Mouse (Mus musculus): Measurements from ENCODE around the gene Rdx. TPM values are rescaled to one million over a fixed set of nuclear protein-coding genes. Genes with fewer than 3 reads are reported as not detected.

The Rdx gene
- polyA plus RNA-seq (2016; fragmentation: Nextera tagmentation; extraction: Ambion mirVana), result 144 TPM in 2 replicates

DNA sequence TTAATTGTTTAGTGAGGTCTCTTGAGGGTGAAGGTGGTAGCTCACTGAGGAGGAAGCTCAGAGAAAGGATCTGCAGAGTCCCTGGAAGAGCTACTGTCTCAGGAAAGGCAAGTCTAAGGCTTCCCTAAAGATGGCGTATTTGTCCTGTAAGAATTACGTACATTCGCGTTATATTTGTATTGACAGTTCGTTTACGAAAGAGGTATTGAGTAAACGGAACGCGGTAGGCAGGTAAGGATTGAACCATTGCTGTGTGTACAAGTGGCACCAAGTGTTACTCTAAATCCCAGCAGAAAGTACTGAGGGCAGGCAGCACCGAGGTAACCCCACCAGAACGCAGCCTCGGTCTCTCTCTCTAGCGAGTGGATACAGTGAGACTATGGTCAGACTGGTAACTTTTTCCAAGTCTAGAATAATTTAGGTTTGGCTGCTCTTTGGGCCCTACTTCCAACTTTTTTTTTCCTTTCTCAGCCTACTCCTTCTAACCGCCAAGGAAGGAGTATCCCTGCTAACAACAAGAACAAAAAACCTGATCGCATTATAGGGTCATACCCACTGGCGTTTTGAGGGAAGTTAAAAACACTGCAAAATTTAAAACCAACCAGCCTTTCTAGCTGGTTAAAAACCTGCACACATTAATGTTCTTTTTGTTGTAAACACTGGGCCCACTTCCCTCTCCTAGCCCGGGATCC is at the start of gene Rdx:
Gene Rdx (plus strand): TSS at position 45 of the 692 bp plus-strand sequence.
- H3K9me3 ChIP-seq, result no peaks in the 10 kb centered on the region
- H3K36me3 ChIP-seq (replicated peaks), result no peaks in the 10 kb centered on the region
- H3K4me3 ChIP-seq, result peak within 1 kb of the TSS; percentile 96
- peaks cover 34% of the 10 kb centered on the region for H3K4me1 ChIP-seq
- DNase-seq (ENCODE audit: low spot score), result peak; percentile 43
- no peaks in the 10 kb centered on the region; the same call in 1 of the 2 replicates for H3K27me3 ChIP-seq (replicated peaks; ENCODE audit: low read depth, poor library complexity, severe bottlenecking)
- H3K27ac ChIP-seq (replicated peaks), result peak within 1 kb of the TSS; percentile 99
- 2% methylated on average over 17 of the region's 17 CpGs for WGBS

DNA sequence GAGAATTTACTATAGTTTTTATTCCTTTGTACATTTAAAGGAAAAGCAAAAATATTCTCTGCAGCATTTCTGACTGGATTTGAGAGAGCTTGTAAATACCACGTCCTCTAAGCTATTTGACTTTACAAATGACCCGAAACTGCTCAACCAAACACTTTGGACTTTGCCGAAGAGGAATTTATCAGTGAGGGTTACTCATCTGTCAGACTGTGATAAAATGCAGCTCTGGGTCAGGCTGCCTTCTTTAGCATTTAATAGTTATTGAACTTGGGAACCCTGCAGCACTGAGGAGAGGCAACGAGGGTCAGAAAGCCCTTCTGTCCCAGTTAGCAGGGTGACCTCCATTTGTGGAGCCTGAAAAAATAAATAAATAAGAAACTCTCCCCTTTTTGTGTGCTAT is 43.5 kb upstream of the Rdx start:
- no peaks in the 10 kb centered on the region for H3K4me1 ChIP-seq
- H3K27ac ChIP-seq (replicated peaks), result no peak overlapping the region
- no peaks in the 10 kb centered on the region for H3K27me3 ChIP-seq (replicated peaks; ENCODE audit: low read depth, poor library complexity, severe bottlenecking)
- no peak for DNase-seq (ENCODE audit: low spot score)
- no peak overlapping the region for H3K4me3 ChIP-seq
- WGBS, result 78% methylated on average over 4 of the region's 4 CpGs
- H3K9me3 ChIP-seq, result no peaks in the 10 kb centered on the region
- no peaks in the 10 kb centered on the region for H3K36me3 ChIP-seq (replicated peaks)

DNA sequence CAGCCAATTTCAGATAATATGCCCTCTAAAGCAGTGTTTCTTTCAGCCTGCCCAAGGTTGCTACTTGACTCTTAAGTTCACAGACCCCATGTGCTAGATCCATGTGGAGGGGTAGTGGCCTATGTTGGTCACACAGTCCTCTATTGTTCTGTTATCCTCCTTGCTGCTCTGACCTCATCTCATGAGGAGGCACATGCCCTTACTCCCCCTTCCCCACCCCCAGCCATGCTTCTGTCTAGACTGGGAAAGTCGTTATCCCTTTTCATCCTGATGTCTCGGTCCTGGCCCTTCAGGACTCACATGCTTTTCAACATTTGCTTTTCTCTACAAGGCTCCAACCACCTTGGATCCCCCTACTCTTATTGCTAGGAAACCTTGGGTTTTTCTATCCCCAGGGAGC is 39.6 kb upstream of the Rdx start:
- Histone ChIP-seq H3K27me3 (replicated peaks; ENCODE audit: low read depth, poor library complexity, severe bottlenecking) (no peaks in the 10 kb centered on the region), H3K36me3 (replicated peaks) (no peaks in the 10 kb centered on the region), H3K4me3 (no peak overlapping the region), H3K9me3 (no peaks in the 10 kb centered on the region), H3K4me1 (no peaks in the 10 kb centered on the region), H3K27ac (replicated peaks) (no peak overlapping the region)
- no peak for DNase-seq (ENCODE audit: low spot score)
- 32% methylated on average over 2 of the region's 2 CpGs for WGBS

DNA sequence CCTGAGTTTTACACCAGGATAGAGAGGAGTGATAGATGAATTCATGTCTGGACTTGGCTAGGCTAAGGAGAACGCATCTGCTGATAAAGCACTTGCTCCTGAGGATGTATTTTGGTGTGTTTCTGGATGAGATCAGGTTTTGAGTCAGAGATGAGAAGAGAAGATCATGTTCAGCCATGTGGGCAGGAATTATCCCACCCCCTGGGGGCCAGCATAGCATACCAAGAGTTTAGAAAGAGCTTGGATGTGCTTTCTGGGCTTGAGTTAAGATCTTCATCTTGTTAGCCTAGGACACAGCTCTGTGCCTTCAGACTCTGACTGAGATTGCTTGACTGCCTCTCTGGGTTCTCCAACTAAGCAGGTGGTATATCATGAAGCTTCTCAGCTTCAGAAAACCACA is 38.5 kb upstream of the Rdx start:
- Histone ChIP-seq H3K4me1 (no peaks in the 10 kb centered on the region), H3K9me3 (no peaks in the 10 kb centered on the region), H3K27me3 (replicated peaks; ENCODE audit: low read depth, poor library complexity, severe bottlenecking) (no peaks in the 10 kb centered on the region), H3K36me3 (replicated peaks) (no peaks in the 10 kb centered on the region), H3K4me3 (no peak overlapping the region), H3K27ac (replicated peaks) (no peak overlapping the region)
- DNase-seq (ENCODE audit: low spot score), result no peak
- 85% methylated on average over 1 of the region's 1 CpGs for WGBS

DNA sequence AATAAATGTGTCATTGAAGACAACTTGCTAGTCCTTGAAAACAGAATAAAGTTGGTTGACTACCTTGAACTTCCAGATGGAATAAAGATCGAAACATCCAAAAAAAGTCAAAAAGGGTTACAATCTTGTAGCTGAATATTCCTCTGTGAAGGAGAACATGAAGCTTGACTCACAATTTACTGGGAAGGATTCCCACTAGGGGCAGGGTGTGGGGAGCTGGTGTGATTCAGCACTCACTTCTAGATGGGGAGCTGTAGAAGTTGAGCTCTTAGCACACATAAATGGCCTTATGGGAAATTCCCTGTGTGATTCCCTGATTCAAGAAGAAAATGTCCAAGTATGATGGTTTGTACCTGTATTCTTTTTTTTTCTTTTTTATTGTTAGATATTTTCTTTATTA is 34.7 kb upstream of the Rdx start:
- Histone ChIP-seq H3K4me1 (peaks cover 6% of the 10 kb centered on the region; the same call in 1 of the 2 replicates), H3K27me3 (replicated peaks; ENCODE audit: low read depth, poor library complexity, severe bottlenecking) (no peaks in the 10 kb centered on the region), H3K9me3 (no peaks in the 10 kb centered on the region), H3K36me3 (replicated peaks) (no peaks in the 10 kb centered on the region), H3K27ac (replicated peaks) (no peak overlapping the region), H3K4me3 (no peak overlapping the region)
- DNase-seq (ENCODE audit: low spot score), result no peak
- WGBS, result 94% methylated on average over 1 of the region's 1 CpGs

DNA sequence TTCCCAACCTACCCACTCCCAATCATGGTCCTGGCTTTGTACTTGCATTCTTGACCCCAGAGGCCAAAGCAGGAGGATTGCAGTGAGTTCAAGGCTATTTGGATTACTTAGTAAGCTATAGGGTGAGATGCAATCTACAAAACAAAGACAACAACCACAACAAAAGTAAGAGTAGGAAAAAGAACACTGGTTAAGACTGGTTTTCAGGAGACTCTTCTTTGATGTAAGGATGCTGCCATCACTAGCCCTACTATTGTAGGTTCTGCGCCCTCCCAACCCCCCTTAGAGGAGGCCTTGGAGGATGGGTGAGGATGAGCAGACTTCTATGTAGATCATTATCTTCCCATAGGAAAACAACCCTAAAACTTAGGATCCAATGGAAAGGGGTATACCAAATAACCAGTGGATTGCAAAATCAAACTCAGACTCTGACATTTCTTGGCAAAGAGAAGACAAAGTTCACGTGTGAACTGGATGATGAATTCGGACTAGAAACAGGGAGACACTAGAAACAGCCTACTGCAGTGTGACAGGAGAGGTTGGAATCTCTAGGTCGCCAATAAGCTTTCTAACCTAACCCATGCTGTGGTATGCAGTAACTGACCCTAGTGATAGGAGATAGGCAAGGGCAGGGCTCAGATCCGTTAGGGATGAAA is 34.1 kb upstream of the Rdx start:
- no peak overlapping the region for H3K27ac ChIP-seq (replicated peaks)
- WGBS, result 83% methylated on average over 5 of the region's 5 CpGs
- no peaks in the 10 kb centered on the region for H3K27me3 ChIP-seq (replicated peaks; ENCODE audit: low read depth, poor library complexity, severe bottlenecking)
- H3K36me3 ChIP-seq (replicated peaks), result no peaks in the 10 kb centered on the region
- no peak for DNase-seq (ENCODE audit: low spot score)
- H3K4me3 ChIP-seq, result no peak overlapping the region
- H3K4me1 ChIP-seq, result peaks cover 6% of the 10 kb centered on the region; the same call in 1 of the 2 replicates
- no peaks in the 10 kb centered on the region for H3K9me3 ChIP-seq

DNA sequence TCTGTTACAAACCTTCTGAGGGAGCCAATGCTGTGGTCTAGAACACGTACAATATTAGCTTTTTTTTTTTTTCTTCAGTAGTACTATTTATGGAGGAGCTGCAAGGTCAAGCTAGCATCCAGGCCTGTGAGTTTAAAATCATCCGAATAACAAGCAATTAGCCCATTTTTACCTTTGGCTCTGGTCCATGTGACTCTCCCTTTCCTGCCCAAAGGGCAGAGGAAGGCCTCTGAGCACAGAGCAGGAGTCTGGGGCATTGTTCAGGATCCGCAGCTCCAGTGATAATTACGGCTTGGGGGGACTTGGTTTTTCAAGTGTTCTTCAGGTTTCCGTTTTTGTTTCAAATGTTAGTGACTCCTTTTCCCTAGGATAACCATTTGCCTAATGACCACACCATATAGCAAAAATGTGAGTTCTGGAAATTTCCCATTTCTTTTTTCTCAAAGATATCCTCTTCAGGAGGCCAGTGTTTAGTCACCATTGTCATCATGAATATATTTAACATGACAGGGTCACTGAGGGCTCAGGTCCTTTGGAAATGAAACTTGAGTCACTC is 33.0 kb upstream of the Rdx start:
- H3K36me3 ChIP-seq (replicated peaks), result no peaks in the 10 kb centered on the region
- DNase-seq (ENCODE audit: low spot score), result no peak
- no peak overlapping the region for H3K27ac ChIP-seq (replicated peaks)
- peaks cover 6% of the 10 kb centered on the region; the same call in 1 of the 2 replicates for H3K4me1 ChIP-seq
- H3K9me3 ChIP-seq, result no peaks in the 10 kb centered on the region
- no peak overlapping the region for H3K4me3 ChIP-seq
- 51% methylated on average over 5 of the region's 5 CpGs for WGBS
- no peaks in the 10 kb centered on the region for H3K27me3 ChIP-seq (replicated peaks; ENCODE audit: low read depth, poor library complexity, severe bottlenecking)

DNA sequence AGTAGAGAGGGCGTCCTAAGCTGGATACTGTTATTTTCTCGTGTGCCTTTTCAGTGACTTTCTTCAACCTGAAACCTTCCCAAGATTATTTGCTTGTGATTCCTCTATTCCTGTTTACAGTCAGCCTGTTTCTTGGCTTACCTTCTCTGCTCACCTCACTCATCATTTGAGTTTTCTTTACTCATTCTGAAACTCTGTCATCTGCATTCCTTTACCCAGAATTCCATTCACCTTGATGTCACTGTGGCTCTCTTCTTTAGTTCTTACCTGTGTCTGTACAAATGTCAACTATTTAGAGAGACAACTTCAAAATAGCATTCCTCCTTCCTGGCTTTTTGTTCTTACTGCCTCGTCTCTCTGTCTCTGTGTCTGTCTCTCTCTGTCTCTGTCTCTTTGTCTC is 29.9 kb upstream of the Rdx start:
- WGBS, result 80% methylated on average over 3 of the region's 3 CpGs
- Histone ChIP-seq H3K36me3 (replicated peaks) (no peaks in the 10 kb centered on the region), H3K4me3 (no peak overlapping the region), H3K27me3 (replicated peaks; ENCODE audit: low read depth, poor library complexity, severe bottlenecking) (no peaks in the 10 kb centered on the region), H3K4me1 (peaks cover 6% of the 10 kb centered on the region; the same call in 1 of the 2 replicates), H3K27ac (replicated peaks) (no peak overlapping the region), H3K9me3 (no peaks in the 10 kb centered on the region)
- no peak for DNase-seq (ENCODE audit: low spot score)

DNA sequence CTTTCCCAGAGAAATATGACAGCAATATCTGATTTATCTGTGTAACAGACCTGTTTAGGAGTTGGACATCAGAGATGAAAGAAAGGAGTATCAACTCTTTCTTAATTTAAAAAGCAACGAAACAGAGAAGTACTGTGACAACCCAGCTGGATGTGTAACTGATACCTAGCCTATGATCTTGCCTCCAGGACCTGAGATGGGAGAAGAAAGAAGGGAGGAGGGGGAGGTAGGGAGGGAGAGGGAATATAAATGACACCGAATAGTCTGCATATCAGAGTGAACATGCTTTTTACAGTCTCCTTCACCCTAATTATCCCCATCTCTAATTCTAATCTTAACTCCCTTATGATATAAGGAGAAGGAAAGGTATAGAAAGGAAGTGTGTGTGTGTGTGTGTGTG is 29.1 kb upstream of the Rdx start:
- no peaks in the 10 kb centered on the region for H3K36me3 ChIP-seq (replicated peaks)
- H3K9me3 ChIP-seq, result no peaks in the 10 kb centered on the region
- DNase-seq (ENCODE audit: low spot score), result no peak
- no peaks in the 10 kb centered on the region for H3K27me3 ChIP-seq (replicated peaks; ENCODE audit: low read depth, poor library complexity, severe bottlenecking)
- no peak overlapping the region for H3K4me3 ChIP-seq
- H3K4me1 ChIP-seq, result peaks cover 6% of the 10 kb centered on the region; the same call in 1 of the 2 replicates
- WGBS, result 56% methylated on average over 2 of the region's 2 CpGs
- H3K27ac ChIP-seq (replicated peaks), result no peak overlapping the region

DNA sequence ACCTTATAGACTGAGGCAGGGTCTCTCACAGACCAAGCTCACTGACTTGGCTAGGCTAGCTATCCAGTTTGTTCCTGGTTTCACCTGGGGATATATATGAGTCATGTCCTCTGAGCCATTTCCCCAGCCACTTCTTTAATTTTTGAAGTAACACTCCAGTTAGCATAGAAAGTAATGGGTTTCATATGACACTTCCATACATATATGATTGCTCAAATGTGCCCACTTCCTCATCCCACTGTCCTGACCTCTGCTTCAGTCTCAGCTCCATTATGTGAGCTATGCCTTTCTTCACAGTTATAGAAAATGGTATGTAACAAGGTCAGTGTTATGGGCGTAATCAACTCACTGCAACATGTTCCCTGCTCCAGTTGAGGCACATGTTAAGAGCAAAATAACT is 28.5 kb upstream of the Rdx start:
- Histone ChIP-seq H3K4me1 (peaks cover 6% of the 10 kb centered on the region; the same call in 1 of the 2 replicates), H3K4me3 (no peak overlapping the region), H3K27me3 (replicated peaks; ENCODE audit: low read depth, poor library complexity, severe bottlenecking) (no peaks in the 10 kb centered on the region), H3K36me3 (replicated peaks) (no peaks in the 10 kb centered on the region), H3K27ac (replicated peaks) (no peak overlapping the region), H3K9me3 (no peaks in the 10 kb centered on the region)
- WGBS, result 81% methylated on average over 1 of the region's 1 CpGs
- no peak for DNase-seq (ENCODE audit: low spot score)

DNA sequence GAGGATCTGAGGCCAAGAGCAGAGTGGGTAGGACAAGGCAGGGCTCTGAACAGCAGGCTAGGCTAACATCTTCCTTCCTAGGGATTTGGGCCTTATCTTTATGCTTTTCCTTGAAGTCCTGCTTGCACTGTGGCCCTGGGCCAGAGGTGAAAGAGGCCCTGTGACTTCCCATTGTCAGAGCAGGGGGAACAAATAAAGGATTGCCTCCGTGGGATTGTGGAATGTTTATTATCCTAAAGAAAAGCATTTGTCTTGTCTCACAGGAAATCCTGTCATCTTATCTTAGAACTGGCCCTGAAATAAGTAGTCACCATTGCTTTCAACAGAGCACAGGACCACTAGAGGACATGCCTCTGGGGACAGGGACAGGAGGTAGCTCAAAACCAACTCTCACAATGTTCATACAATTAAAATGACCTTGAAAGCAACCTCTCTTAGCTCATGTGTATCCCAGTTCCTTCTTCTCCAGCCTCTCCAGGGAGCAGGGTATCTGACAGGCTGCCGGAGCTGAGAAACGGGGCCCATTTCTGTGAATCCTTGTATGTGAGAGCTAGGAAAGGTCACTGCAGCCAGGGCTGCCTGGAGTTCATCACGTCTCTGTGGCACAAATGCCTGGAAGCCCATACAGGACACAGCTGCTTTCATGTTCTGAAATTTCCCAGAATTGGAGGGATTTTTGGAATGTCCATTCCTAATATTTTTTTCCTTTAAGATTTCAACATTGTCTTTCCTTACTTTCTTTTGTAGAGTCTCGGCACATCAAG is 19.5 kb upstream of the Rdx start:
- 36% methylated on average over 5 of the region's 5 CpGs for WGBS
- Histone ChIP-seq H3K27me3 (replicated peaks; ENCODE audit: low read depth, poor library complexity, severe bottlenecking) (no peaks in the 10 kb centered on the region), H3K36me3 (replicated peaks) (no peaks in the 10 kb centered on the region), H3K4me1 (peaks cover 11% of the 10 kb centered on the region), H3K9me3 (no peaks in the 10 kb centered on the region), H3K27ac (replicated peaks) (no peak overlapping the region), H3K4me3 (no peak overlapping the region)
- DNase-seq (ENCODE audit: low spot score), result no peak

DNA sequence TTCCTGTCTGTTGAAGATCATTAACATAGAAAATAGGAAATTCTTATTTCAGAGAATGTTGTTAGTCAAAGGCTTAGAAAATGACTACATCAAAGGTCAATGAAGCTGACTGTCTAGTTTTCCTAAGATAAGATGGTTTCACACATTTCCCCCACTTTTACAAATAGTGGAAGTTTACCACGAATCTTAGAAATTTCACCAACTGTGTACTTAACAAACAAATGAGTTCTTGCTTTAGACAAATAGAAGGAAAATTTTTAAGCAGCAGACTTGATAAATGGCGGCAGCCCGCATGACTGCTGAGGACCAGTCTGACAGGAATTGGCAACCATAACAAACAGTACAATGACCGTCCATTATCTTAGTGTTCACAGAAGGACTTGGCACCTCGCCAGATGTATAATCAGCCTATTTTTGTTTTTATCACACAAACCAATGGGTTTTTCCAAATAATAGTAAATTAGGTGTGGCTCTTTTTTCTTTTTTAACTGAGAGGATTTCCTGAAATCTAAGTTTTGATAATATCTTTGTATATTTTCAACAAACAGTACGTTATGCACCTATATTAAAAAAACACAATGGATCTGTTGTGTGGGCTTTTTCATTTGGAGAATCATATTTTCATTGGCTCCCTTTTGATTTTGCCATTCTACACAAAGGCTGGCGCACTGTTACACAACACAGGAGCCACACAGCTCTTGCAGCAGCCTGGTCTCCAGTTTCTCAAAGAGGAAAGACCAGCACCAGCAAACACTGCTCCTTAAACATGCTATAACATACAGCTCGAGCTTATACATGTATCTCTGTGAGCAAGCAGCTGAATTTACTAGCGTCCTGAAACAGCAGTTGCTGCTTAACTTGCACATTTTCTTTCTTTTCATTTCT is 18.2 kb upstream of the Rdx start:
- no peaks in the 10 kb centered on the region for H3K36me3 ChIP-seq (replicated peaks)
- no peak for DNase-seq (ENCODE audit: low spot score)
- WGBS, result 72% methylated on average over 9 of the region's 9 CpGs
- H3K27me3 ChIP-seq (replicated peaks; ENCODE audit: low read depth, poor library complexity, severe bottlenecking), result no peaks in the 10 kb centered on the region
- no peaks in the 10 kb centered on the region for H3K9me3 ChIP-seq
- peaks cover 11% of the 10 kb centered on the region for H3K4me1 ChIP-seq
- H3K4me3 ChIP-seq, result no peak overlapping the region
- no peak overlapping the region for H3K27ac ChIP-seq (replicated peaks)

Data from embryonic facial prominence, embryonic 10.5 days (tissue).